Mouse (Mus musculus) cerebellum, adult (tissue): ENCODE measurements at regions not wholly inside any gene's neighbourhood (a gene's known extent, or its start where the extent isn't known, plus 50 kb on each side); places are given as distances from the start of the nearest gene placed in this dataset.

ENCODE experiments used
- ATAC-seq: cut with Nextera tagmentation; 2 replicates; pipeline ENCODE4 v1.9.2; 2017; ENCODE audit warnings: mild to moderate bottlenecking, moderate library complexity, mixed read lengths; ENCODE audit not compliant: insufficient number of reproducible peaks, low FRiP score, low TSS enrichment

DNA sequence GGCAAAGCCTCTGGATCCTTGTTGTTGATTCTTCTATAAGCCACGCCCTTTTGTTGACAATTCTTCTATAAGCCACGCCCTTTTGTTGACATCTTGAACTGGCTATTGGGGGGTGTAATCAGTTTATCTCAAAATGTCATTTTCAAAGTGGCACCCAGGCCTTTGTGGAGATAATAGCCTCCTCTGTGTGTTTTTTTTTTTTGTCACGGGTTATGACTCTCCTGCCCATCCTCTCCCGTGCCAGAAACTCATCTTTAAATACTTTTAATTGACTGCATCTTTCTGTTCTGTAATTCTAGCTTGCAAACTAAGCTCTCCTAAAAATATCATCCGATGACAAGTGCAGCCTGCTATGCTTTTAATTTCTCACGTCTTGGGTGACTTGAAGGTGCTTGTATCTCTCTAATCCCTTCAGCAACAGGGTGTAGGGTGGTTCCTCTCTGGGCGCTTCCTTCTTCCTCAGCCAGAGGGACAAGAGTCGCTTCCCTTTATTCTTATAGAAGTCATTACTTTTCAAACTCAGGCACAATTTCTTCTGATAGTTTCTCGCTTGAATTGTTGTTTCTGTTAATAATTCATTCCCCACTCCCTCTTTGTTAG lies 77.0 kb upstream of the Slc38a2 start:
- ATAC-seq = no peak

- no peak for ATAC-seq
These were observed 75.6 kb upstream of the Slc38a2 start for GRCm38 (mm10) chr15:96775129-96775528.

DNA sequence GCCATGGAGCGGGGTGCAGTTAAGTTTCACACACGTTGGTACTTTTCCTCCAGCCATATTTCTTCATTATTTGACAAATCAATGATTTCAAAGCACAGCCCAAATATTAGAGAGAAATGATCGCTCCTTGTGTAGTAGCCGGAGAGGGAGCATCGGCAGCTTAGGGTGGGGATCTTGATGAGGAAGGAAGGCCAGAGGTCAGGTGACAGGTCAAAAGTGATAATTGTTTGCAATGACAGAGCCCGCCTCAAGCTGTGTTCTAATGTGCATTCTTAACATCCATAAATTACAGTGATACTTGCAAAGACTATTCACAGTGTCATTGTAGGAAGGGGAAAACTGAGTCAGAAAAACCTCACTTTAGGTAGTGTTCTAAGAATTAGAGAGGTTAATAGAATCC lies 75.1 kb upstream of the Slc38a2 start:
- no peak for ATAC-seq

DNA sequence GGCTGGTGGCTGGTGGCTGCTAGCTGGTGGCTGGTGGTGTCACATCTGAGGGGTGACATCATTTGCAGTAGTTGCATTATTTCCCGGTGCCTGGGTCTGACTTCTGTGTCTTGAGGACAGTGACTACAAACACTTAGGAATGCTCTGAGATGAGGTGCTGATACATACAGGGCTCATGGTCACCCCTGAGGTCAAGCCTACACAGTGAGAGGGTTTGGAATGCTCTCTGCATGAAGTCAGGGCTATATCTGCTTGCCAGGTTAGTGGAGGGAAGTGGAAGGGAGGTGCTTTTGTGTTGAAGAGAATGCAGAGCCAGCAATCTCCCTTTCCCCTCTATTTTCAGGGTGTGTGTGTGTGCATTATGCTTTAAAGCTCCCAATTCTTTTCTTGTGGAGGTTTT lies 74.1 kb upstream of the Slc38a2 start:
- ATAC-seq = no peak

GRCm38 (mm10) chr15:96772701-96773100 lies 73.2 kb upstream of the Slc38a2 start:
- ATAC-seq = no peak

- no peak for ATAC-seq
These were observed 71.3 kb upstream of the Slc38a2 start for GRCm38 (mm10) chr15:96770786-96771185.

DNA sequence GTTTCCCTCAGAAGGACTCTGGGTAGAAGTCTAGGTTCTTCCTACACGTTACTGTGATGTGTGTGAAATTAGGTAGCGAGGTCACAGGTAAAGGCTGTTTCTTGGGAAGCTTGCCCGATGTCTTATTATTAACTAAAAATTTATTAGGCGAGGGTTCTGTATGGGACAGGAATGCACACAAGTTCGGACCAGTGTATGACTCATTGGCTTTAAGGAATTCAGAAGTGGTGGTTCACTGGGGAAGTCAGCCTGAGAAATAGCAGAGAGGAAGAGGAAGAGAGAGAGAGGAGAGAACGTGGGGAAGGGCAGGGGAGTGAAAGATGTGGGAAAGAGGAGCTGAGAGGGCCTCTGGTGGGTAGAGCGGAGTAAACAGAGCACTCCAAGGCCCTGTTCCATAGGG lies 70.8 kb upstream of the Slc38a2 start:
- ATAC-seq = no peak

GRCm38 (mm10) chr15:96769751-96770150 lies 70.2 kb upstream of the Slc38a2 start:
- no peak for ATAC-seq

GRCm38 (mm10) chr15:96768301-96768993 lies 68.9 kb upstream of the Slc38a2 start:
- ATAC-seq = no peak

DNA sequence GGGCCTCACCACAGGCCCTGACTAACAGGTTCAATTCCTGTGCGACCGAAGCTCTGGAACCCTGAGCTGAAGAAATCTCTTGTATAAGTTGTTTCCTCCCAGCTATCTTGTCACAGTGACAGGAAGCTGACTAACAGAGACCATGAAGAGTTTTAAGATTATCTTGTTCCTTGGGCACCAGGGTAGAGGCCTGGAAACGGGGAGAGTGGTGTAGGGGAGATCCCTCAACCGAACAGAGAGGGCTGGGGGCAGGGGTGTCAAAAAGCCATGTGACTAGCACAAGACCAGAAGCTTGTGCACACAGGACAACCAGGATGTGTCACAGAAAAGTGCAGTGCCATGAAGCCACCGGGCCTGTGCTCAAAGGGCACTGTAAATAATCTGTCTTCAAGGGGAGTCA lies 67.7 kb upstream of the Slc38a2 start:
- ATAC-seq = no peak

DNA sequence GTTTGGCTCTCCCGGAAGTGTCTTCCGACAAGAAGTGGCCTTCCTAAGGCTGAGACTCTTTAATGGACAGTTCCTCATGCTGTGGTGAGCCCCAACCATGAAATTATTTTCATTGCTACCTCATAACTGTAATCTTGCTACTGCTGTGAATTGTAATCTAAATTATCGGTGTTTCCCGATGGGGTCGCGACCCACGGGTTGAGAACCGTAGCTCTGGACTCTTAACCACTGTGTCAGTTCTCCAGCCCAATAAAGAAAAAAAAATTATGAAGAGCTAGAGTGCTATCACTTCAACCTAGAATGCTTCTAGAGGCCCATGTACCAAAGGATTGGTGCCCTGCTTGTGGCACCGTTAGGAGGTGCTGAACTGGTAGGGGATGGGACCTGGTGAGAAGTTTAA lies 66.7 kb upstream of the Slc38a2 start:
- ATAC-seq = no peak

DNA sequence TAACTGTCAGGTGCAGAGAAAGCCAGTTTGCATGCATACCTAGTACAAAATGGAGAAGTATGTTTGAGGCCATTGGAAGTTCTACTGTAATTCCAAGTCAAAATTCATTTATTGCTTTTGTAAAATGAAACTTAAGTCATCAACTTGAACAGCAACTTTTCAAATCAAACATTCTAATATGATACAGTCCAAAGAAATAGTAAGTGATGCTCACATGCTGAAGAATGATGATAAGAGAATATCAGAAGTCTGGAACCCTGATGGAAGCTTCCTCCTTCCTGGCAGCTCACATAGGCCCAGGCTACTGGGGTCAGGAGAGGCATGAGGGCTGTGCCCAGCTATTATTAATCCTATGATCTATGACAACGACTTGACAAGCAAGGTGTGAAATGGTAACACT lies 64.1 kb upstream of the Slc38a2 start:
- no peak for ATAC-seq

DNA sequence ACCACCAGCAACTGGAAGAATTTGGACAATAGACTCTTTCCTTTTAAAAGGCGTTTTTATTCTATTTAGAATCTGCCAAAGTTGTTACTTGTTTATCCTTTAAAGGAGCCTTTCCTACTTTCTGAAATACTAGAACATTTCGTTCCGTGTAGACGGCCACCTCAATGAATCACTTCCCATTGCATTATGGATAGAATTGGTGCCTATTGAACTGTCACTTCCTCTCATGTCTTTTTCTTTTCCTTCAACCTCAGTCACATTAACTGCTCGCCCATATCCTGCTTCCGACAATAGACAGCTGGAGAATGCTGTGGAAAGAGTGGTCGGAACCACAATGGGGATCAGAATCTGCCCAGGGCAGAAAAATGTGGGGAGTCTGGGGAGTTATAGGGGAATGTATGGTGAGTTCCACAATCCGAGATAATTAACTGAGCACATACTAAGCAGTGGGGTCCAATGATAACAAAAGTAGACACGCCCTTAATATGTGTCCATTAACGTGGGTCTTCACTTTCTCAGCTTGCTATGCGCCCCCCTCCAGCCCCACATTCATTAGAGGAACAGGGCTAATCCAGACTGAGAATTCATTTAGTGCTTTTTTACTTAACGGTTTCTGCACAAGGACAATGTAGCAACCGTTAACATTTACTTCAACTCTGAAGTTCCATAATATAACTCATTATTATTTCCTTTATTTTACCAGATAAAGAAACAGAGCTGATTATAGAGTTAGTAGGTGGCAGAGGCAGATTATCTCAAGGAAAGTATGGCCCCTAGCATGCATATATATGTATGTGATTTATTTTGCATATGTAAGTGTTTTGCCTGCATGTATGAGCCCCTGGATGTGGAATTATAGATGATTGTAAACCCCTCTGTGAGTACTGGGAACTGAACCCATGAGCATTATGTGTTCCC lies 59.8 kb upstream of the Slc38a2 start:
- no peak for ATAC-seq

- no peak for ATAC-seq
These were observed 58.1 kb upstream of the Slc38a2 start for GRCm38 (mm10) chr15:96757446-96758198.

DNA sequence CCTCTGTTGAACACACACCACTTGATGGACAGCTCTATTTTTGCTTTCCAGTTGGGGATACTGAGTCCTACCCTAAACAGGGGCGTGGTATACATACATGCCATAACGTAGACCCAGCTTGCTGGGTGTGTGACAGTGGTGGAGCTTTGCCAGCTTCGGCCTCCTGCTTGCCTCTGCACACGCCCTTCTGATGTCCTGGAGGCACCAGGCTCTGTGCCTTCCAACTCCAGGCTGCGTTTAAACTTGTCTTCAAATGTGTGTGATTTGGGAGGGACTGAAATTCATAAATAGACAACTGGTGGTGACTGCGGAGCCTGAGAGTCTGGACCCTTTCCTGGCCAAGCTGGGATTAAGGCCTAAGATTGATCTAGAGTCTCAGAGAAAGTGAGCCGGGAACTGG lies 56.9 kb upstream of the Slc38a2 start:
- ATAC-seq = no peak

- ATAC-seq = no peak
These were observed 56.4 kb upstream of the Slc38a2 start for GRCm38 (mm10) chr15:96755951-96756350.

DNA sequence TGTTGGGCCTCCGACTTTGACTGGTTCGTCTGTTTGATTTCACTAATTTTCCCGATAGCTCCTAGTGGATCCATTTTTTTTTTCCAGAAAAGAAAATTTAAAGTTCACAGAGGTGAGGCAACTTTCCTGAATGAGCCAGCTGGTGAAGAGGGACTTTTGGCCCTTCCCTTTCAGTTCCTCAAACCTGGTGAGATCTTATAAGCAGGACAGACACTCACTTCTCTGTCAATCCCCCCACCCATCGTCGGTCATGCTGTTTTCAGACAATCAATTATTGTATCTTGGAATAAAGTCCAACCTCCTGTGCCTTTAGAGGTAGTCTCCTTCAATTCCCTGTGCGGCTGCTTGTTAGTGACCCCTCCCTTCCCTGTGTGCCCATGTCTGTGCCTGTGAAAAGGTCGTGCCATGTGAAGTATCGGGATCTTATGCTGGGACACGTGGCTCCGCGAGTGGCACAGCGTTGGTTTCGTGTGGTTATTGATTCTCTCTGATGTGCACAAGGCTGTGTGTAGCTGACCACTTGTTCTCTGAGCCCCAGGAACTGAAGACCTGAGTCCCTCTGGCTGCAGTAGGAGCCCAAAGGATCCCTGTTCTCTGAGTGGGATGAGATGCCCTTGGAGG lies 55.9 kb upstream of the Slc38a2 start:
- no peak for ATAC-seq

DNA sequence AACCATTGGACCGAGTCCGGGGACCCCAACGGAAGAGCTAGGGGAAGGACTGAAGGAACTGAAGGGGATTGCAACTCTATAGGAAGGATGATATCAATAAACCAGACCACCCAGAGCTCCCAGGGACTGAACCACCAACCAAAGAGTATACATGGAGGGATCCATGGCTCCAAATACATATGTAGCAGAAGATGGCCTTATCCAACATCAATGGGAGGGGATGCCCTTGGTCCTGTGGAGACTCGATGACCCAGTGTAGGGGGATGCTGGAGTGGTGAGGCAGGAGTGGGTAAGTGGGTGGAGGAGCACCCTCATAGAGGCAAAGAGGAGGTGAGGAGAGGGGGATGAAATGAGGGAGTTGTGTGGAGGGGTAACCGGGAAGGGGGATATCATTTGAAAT lies 54.5 kb upstream of the Slc38a2 start:
- no peak for ATAC-seq

DNA sequence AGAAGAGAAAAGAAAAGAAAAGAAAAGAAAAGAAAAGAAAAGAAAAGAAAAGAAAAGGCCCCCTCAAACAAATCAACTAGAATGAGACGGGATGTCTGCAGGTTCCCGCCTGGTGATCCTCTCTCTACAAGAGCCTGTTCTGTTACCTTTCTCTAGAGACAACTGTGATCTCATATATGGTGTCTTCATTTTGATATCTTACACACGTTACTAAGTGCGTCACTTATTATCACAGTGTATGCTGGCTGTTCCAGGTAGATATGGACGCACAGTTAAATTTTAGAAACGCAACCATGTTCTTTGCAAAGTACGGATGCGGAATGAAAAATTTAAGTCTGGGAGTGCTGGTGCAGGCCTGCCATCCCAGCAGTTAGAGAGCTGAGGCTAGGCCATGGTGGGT lies 53.2 kb upstream of the Slc38a2 start:
- no peak for ATAC-seq

GRCm38 (mm10) chr15:96752062-96752358 lies 52.5 kb upstream of the Slc38a2 start:
- ATAC-seq = no peak
